Mouse (Mus musculus) hindbrain, embryonic 15.5 days (tissue): ENCODE measurements around the gene Rcor2. TPM values are rescaled to one million over a fixed set of nuclear protein-coding genes. Genes with fewer than 3 reads are reported as not detected.

Experiments
- ATAC-seq: fragments of 200-750 bp; cut with Nextera tagmentation; 2 replicates; pipeline ENCODE4 v1.8.0; 2017; ENCODE audit warnings: low read depth, moderate number of reproducible peaks, moderate TSS enrichment; ENCODE audit not compliant: low FRiP score
- H3K27ac ChIP-seq: fragments of 300-500 bp; sonication (generic); replicated peaks from 2 replicates; pipeline ENCODE4 v1.5.1; 2015; ENCODE audit warnings: mild to moderate bottlenecking, inconsistent platforms
- H3K27me3 ChIP-seq: fragments of 300-500 bp; sonication (generic); 2 replicates; pipeline ENCODE4 v1.6.1; 2015; ENCODE audit warnings: control low read depth, inconsistent platforms
- H3K36me3 ChIP-seq: fragments of 300-500 bp; sonication (generic); 2 replicates; pipeline ENCODE4 v1.6.1; 2015; ENCODE audit warnings: control low read depth, inconsistent platforms
- H3K4me1 ChIP-seq: fragments of 300-500 bp; sonication (generic); replicated peaks from 2 replicates; pipeline ENCODE4 v1.6.1; 2015; ENCODE audit warnings: control low read depth, inconsistent platforms
- H3K4me2 ChIP-seq: fragments of 300-500 bp; sonication (generic); 2 replicates; pipeline ENCODE4 v1.6.1; 2015; ENCODE audit warnings: moderate library complexity, mild to moderate bottlenecking, inconsistent platforms
- H3K4me3 ChIP-seq: fragments of 300-500 bp; sonication (generic); 2 replicates; pipeline ENCODE4 v1.5.1; 2015; ENCODE audit warnings: mild to moderate bottlenecking, inconsistent platforms
- H3K9ac ChIP-seq: fragments of 300-500 bp; sonication (generic); 2 replicates; pipeline ENCODE4 v1.6.1; 2015; ENCODE audit warnings: inconsistent platforms
- H3K9me3 ChIP-seq: fragments of 300-500 bp; sonication (generic); 2 replicates; pipeline ENCODE4 v1.6.1; 2016; ENCODE audit warnings: control low read depth, inconsistent platforms
- WGBS: fragments of 180-500 bp; shearing (Covaris S2); methylation state at CpG from one replicate; pipeline ENCODE4 v1.1.7; 2015; 5-methylcytosine and 5-hydroxymethylcytosine counted together
- polyA plus RNA-seq: library from polyadenylated mRNA; unstranded; fragments of >200 nt; fragmentation: Nextera tagmentation; extraction: Ambion mirVana; gene quantifications from 2 replicates; pipeline ENCODE4 v1.2.1, GENCODE M21; 2015

Rcor2 gene
- polyA plus RNA-seq, 1 experiment from 2014 or later = 24.0 TPM

GRCm38 (mm10) chr19:7266421-7266831 lies 699 bp upstream of the Rcor2 start:
- H3K4me2 ChIP-seq = peak overlapping the region; percentile 82; the same call in 1 of the 2 replicates
- WGBS = 36% methylated on average over 4 of the region's 4 CpGs
- no peak overlapping the region for H3K9ac ChIP-seq

GRCm38 (mm10) chr19:7267781-7268721 lies 926 bp downstream of the Rcor2 start:
- peaks cover 74% of the 10 kb centered on the region for H3K4me1 ChIP-seq
- peak overlapping the region; percentile 82 for H3K4me2 ChIP-seq
- peak; percentile 54 for ATAC-seq
- peak overlapping the region; percentile 86 for H3K4me3 ChIP-seq
- no peaks in the 10 kb centered on the region for H3K27me3 ChIP-seq
- H3K9me3 ChIP-seq = no peaks in the 10 kb centered on the region
- peak overlapping the region; percentile 93 for H3K27ac ChIP-seq
- peaks cover 17% of the 10 kb centered on the region for H3K36me3 ChIP-seq
- under 1% methylated on average over 48 of the region's 97 CpGs for WGBS
- H3K9ac ChIP-seq = peak overlapping the region; percentile 89

More at GRCm38 (mm10) chr19:7266421-7266831, 699 bp upstream of the Rcor2 start:
- no peak for ATAC-seq
- peaks cover 65% of the 10 kb centered on the region for H3K4me1 ChIP-seq
- peak overlapping the region; percentile 93 for H3K27ac ChIP-seq
- no peaks in the 10 kb centered on the region for H3K9me3 ChIP-seq
- H3K27me3 ChIP-seq = no peaks in the 10 kb centered on the region
- no peak overlapping the region for H3K4me3 ChIP-seq
- H3K36me3 ChIP-seq = 0 out of 2 replicates have a peak, but pooled peaks cover 3% of the 10 kb centered on the region

DNA sequence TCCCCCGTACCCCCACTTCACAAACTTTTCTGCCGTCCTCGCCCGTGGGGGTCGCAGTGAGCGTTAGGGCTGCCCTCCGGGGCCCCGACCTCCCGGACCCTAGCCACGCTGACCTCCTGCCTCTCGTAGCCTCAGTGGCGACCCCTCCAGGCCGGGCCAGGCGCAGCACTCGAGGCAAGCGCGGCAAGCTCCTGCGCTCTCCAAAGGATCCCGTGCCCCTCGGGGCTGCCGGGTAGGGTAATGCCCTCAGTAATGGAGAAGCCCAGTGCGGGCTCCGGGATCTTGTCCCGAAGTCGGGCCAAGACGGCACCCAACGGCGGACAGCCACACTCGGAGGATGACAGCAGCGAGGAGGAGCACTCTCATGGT lies 1.6 kb downstream of the Rcor2 start:
- 0 out of 2 replicates have a peak, but pooled peaks have one; percentile 1 for ATAC-seq
- under 1% methylated on average over 30 of the region's 30 CpGs for WGBS
- Histone ChIP-seq H3K9ac (peak overlapping the region; percentile 89), H3K4me2 (peak overlapping the region; percentile 82), H3K27me3 (no peaks in the 10 kb centered on the region), H3K27ac (peak overlapping the region; percentile 93), H3K4me3 (peak overlapping the region; percentile 86), H3K36me3 (peaks cover 22% of the 10 kb centered on the region), H3K4me1 (peaks cover 74% of the 10 kb centered on the region), H3K9me3 (no peaks in the 10 kb centered on the region)

DNA sequence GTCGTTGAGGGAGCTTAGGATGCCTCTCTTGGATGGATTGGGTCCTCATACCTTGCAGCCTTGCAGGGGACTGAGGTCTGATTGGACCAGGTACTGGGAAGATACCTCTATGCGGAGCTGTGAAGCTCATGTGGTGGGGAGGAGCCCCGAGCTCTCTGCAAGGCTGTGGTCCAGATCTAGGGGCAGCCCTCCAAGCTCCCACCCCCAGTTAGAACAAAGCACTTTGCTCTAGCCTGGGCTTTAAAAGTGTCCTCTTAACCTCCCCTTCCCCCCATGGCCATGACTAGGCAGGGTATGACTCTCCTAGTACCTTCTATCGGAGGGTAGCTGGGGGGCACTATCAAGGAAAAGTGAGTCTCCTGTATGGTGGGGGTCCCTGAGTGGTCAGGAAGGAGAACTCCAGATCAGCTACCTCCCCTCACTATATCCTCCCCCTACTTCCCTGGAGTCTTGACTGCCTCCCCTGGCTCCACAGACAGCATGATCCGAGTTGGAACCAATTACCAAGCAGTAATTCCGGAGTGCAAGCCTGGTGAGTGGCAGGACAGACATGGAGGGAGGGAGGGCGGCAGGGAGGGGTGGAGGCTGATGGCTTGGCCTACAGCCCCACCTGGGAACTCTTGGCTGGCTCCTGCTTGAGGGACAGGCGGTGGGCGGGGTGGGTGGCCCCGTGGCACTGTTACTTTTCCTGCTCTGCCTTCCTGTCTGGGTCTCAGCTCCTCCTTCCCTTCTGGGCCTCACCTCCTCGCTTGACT lies 2.3 kb downstream of the Rcor2 start:
- Histone ChIP-seq H3K36me3 (peaks cover 24% of the 10 kb centered on the region), H3K27me3 (no peaks in the 10 kb centered on the region), H3K4me1 (peaks cover 76% of the 10 kb centered on the region), H3K4me2 (peak overlapping the region; percentile 82), H3K4me3 (peak overlapping the region; percentile 86), H3K9me3 (no peaks in the 10 kb centered on the region), H3K9ac (peak overlapping the region; percentile 89), H3K27ac (peak overlapping the region; percentile 93)
- peak; percentile 3; the same call in 1 of the 2 replicates for ATAC-seq
- 10% methylated on average over 10 of the region's 11 CpGs for WGBS

DNA sequence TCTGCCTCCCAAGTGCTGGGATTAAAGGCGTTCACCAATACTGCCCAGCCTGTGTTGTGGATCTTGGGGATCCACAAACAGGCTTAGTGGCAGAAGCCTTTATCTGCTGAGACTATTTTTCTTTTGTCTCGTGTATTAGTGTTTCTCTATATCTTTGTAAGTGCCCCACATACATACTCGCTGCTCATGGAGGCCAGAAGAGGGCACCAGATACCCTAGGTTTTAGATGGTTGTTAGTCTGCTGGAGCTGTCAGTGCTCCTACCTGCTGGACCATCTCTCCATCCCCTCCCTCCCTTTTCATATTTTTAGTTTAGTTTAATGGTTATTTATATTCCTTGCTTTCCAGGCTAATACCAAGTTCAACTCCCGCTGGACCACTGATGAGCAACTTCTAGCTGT lies 6.4 kb downstream of the Rcor2 start:
- Histone ChIP-seq H3K4me2 (no peak overlapping the region), H3K36me3 (peaks cover 37% of the 10 kb centered on the region), H3K9ac (no peak overlapping the region), H3K27ac (no peak overlapping the region), H3K4me1 (peaks cover 77% of the 10 kb centered on the region), H3K9me3 (no peaks in the 10 kb centered on the region), H3K4me3 (no peak overlapping the region), H3K27me3 (no peaks in the 10 kb centered on the region)
- ATAC-seq = no peak
- WGBS = 90% methylated on average over 4 of the region's 4 CpGs

DNA sequence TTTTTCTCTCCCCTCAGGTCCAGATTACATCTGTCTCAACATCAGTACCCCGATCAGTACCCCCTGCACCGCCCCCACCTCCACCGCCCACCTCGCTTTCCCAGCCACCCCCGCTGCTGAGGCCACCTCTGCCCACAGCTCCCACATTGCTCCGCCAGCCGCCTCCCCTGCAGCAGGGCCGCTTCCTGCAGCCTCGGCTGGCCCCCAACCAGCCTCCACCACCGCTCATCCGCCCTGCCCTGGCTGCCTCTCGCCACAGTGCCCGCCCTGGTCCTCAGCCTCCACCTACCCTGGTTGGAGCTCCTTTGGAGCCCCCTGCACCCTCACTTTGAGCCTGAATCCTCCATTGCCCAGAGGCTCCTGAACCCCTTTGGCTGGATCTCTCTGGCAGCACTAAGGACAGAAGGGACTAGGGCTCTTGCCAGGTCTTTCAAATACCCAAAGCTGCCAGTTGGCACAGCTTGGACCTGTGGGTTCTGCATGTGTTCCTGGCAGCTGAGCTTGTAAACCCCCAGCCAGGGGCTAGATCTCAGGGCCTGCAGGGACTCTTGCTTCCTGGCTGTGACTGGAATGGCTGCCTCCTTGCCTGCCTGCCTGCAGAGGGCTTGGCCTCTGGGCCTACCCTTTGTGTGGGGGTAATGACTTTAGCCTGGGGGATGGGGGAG lies 7.3 kb downstream of the Rcor2 start:
- no peak overlapping the region for H3K4me3 ChIP-seq
- no peak overlapping the region for H3K9ac ChIP-seq
- peaks cover 37% of the 10 kb centered on the region for H3K36me3 ChIP-seq
- no peak for ATAC-seq
- peaks cover 79% of the 10 kb centered on the region for H3K4me1 ChIP-seq
- no peaks in the 10 kb centered on the region for H3K9me3 ChIP-seq
- H3K4me2 ChIP-seq = no peak overlapping the region
- peak overlapping the region; percentile 76 for H3K27ac ChIP-seq
- no peaks in the 10 kb centered on the region for H3K27me3 ChIP-seq
- 69% methylated on average over 12 of the region's 13 CpGs for WGBS

GRCm38 (mm10) chr19:7275131-7275789 lies 8.1 kb downstream of the Rcor2 start:
- Histone ChIP-seq H3K27me3 (no peaks in the 10 kb centered on the region), H3K4me1 (peaks cover 71% of the 10 kb centered on the region), H3K9ac (no peak overlapping the region), H3K4me3 (no peak overlapping the region), H3K27ac (peak overlapping the region; percentile 76), H3K9me3 (no peaks in the 10 kb centered on the region), H3K36me3 (peaks cover 39% of the 10 kb centered on the region), H3K4me2 (no peak overlapping the region)
- no peak for ATAC-seq
- WGBS = 49% methylated on average over 7 of the region's 7 CpGs

GRCm38 (mm10) chr19:7276053-7276659 lies 9.0 kb downstream of the Rcor2 start:
- no peaks in the 10 kb centered on the region for H3K27me3 ChIP-seq
- no peak overlapping the region for H3K4me3 ChIP-seq
- H3K4me1 ChIP-seq = peaks cover 62% of the 10 kb centered on the region
- ATAC-seq = peak; percentile 52
- no peaks in the 10 kb centered on the region for H3K9me3 ChIP-seq
- H3K4me2 ChIP-seq = no peak overlapping the region
- H3K9ac ChIP-seq = no peak overlapping the region
- 29% methylated on average over 7 of the region's 7 CpGs for WGBS
- H3K27ac ChIP-seq = peak overlapping the region; percentile 76
- H3K36me3 ChIP-seq = peaks cover 46% of the 10 kb centered on the region

- Histone ChIP-seq H3K9me3 (no peaks in the 10 kb centered on the region), H3K4me1 (peaks cover 57% of the 10 kb centered on the region), H3K4me2 (no peak overlapping the region), H3K27me3 (no peaks in the 10 kb centered on the region), H3K36me3 (peaks cover 47% of the 10 kb centered on the region), H3K9ac (no peak overlapping the region), H3K27ac (peak overlapping the region; percentile 76), H3K4me3 (no peak overlapping the region)
- 50% methylated on average over 7 of the region's 7 CpGs for WGBS
- ATAC-seq = no peak
Measured at GRCm38 (mm10) chr19:7276796-7277195, 9.7 kb downstream of the Rcor2 start.

DNA sequence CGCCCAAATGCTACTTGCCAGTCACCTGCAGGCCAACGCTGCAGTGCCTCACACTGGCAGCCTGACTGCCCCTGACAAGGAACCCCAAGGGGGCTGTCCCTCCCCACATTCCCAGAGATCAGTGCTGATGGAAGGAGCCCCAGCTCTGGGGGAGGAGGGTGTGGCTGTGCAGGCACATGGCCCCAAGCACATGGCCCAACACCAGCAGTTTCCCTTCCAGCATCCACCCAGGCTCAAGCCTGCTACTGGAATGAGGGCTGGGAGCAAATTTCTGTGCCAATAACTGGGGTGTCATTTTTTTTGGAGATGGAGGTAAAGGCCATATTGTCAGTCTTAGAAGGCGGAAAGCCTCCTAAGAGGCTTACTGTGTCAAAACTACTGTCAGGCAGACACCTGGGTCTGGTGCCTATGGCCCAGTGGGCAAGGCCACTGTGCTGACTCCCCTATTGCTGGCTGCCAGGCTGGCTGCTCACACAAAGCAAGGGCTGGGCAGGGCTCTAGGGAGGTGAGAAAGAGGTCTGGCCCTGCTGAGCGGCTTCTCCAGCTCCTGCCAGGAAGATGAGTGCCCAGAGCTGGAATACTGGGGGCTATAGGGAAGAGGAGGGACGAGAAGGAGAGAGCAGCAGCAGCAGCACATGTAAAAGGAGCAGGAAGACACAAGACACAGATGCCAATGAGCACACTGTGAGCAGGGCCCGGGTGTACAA lies 11.2 kb downstream of the Rcor2 start:
- no peaks in the 10 kb centered on the region for H3K27me3 ChIP-seq
- WGBS = 54% methylated on average over 6 of the region's 6 CpGs

More for the DNA sequence above, 11.2 kb downstream of the Rcor2 start:
- no peak for ATAC-seq
- H3K9me3 ChIP-seq = no peaks in the 10 kb centered on the region
- no peak overlapping the region for H3K4me2 ChIP-seq
- peak overlapping the region; percentile 4; the same call in 1 of the 2 replicates for H3K9ac ChIP-seq
- peaks cover 48% of the 10 kb centered on the region for H3K36me3 ChIP-seq
- no peak overlapping the region for H3K4me3 ChIP-seq
- peaks cover 50% of the 10 kb centered on the region for H3K4me1 ChIP-seq
- H3K27ac ChIP-seq = peak overlapping the region; percentile 74
